Mouse (Mus musculus) kidney, adult 2 months (tissue): Measurements from ENCODE around the gene Prdm5.

ENCODE experiments used
- CTCF ChIP-seq: fragments of 200-500 bp; conservative IDR thresholded peaks from 2 replicates; pipeline ENCODE4 v1.5.1; 2011; ENCODE audit warnings: low read depth, mild to moderate bottlenecking, control low read depth, low read length, moderate library complexity, mixed read lengths; ENCODE audit not compliant: insufficient read depth, insufficient read length
- POLR2A ChIP-seq: fragments of 200-500 bp; IDR thresholded peaks from one replicate; pipeline ENCODE4 v1.6.1; 2011; ENCODE audit warnings: low read depth, low read length, control low read depth

- TF ChIP-seq CTCF, result no peak
- TF ChIP-seq POLR2A, result no peak
These were observed 70.9 kb downstream of the Prdm5 start for GRCm38 (mm10) chr6:65849687-65850086.
